Mouse (Mus musculus): ENCODE measurements around the gene Foxf2. TPM values are rescaled to one million over a fixed set of nuclear protein-coding genes. Genes with fewer than 3 reads are reported as not detected.
A peak's percentile ranks its signal among the peaks of the same experiment; 100 is the strongest.

The Foxf2 gene
- polyA plus RNA-seq, 1 experiment from 2014 or later, result 43.2 TPM

DNA sequence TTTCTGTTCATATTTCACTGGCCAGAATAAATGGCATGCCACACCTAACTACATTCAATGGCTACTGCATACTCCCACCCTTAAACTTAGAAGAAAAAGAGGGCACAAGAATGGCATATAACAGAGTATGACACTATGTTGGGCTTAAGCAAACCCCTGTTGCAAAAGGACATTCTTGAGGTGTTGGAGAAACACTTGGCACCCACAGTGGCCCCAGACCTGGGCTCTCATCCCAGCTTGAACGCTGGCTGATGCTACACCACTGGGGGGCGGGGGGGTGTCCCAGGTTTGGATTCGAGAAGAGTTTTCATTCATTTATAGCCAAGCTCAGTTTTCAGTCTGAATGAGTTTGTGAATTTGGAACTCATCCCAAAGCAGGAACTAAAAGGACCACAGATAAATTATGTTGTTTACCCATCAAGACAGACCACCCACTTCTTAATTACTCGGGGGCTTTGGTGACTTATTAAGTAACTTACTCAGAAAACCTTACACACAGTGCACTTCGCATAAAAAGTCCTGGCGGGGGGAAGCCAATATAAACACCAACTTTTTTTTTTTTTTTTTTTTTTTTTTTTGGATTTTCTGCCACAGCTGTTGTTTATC, 42.4 kb downstream of the Foxf2 start:
- H3K9me3 ChIP-seq (ENCODE audit: low read depth, low read length), result no peaks in the 10 kb centered on the region
- ATAC-seq (ENCODE audit: insufficient read depth), result peak; percentile 89
- no peaks in the 10 kb centered on the region for H3K36me3 ChIP-seq (ENCODE audit: insufficient read depth)
- peak; percentile 90 for DNase-seq
- no peak for TF ChIP-seq CTCF (IDR thresholded peaks at IDR 0.05; ENCODE audit: low read depth)
- H3K4me1 ChIP-seq (ENCODE audit: insufficient read depth), result 0 out of 2 replicates have a peak, but pooled peaks cover 4% of the 10 kb centered on the region
- H3K27me3 ChIP-seq (ENCODE audit: insufficient read depth, low read length), result no peaks in the 10 kb centered on the region
- no peak overlapping the region for H3K27ac ChIP-seq (ENCODE audit: low read depth)
- no peak overlapping the region for H3K4me2 ChIP-seq
- H3K4me3 ChIP-seq (ENCODE audit: low read depth, low read length), result no peak overlapping the region
- WGBS, result 34% methylated on average over 6 of the region's 6 CpGs
- no peak overlapping the region for H3K9ac ChIP-seq

DNA sequence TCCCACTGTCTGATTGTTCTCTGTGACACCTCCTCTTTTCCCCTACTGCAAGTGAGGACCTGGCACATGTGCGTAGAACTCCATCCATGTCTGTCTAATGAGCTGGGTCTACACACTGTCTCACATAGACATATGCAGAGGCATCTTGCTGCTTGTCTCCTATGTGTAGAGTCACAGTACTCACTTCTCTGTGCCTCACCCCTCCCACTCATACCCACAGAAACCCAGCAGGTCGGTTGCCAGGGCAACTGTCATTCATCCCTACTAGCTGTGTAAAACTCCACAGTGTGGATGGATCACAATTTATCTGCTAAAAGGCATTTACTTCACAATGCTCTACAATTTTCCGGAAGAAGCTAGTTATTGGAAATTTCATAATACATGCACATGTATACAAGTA, 46.5 kb downstream of the Foxf2 start:
- WGBS, result 87% methylated on average over 3 of the region's 3 CpGs
- Histone ChIP-seq H3K27ac (ENCODE audit: low read depth) (no peak overlapping the region), H3K4me1 (ENCODE audit: insufficient read depth) (0 out of 2 replicates have a peak, but pooled peaks cover 4% of the 10 kb centered on the region), H3K4me2 (no peak overlapping the region), H3K27me3 (ENCODE audit: insufficient read depth, low read length) (no peaks in the 10 kb centered on the region), H3K4me3 (ENCODE audit: low read depth, low read length) (no peak overlapping the region), H3K9me3 (ENCODE audit: low read depth, low read length) (no peaks in the 10 kb centered on the region), H3K36me3 (ENCODE audit: insufficient read depth) (no peaks in the 10 kb centered on the region), H3K9ac (no peak overlapping the region)
- no peak for TF ChIP-seq CTCF (IDR thresholded peaks at IDR 0.05; ENCODE audit: low read depth)
- ATAC-seq (ENCODE audit: insufficient read depth), result no peak
- no peak for DNase-seq

Small RNAs within 50 kb of the gene (microRNA-seq; reads per million reads assigned to microRNA genes)
- gene Gm27516 (ENCODE audit: borderline number of aligned reads), result not detected

Other genes with a start within 250 kb of the Foxf2 start
- 0.78 and 0.92 TPM in 2 replicates for gene Foxq1, start 69.7 kb upstream of the Foxf2 start, polyA plus RNA-seq (2014; fragmentation: Nextera tagmentation; extraction: Ambion mirVana)
- gene A530084C06Rik, start 66.5 kb upstream of the Foxf2 start, polyA plus RNA-seq (2014; fragmentation: Nextera tagmentation; extraction: Ambion mirVana), result not detected in 2 replicates
- 0.63 and 0.74 TPM in 2 replicates for gene Foxc1, start 180.8 kb downstream of the Foxf2 start, polyA plus RNA-seq (2014; fragmentation: Nextera tagmentation; extraction: Ambion mirVana)